ENCODE assay signal across 9 mouse cellular contexts in genomic region chr19:25334360-25334759, GRCm38 (mm10).
DNase-seq lines count a peak whose midpoint lies in the region; ATAC-seq and TF ChIP-seq lines count a peak whose summit lies in the region.
"Had no signal": no experiment of that assay in that cellular context is flagged by ENCODE, and none has a peak within 500 bp of the region (broad histone marks: within the 10 kb centered on the region; RNA-seq: fewer than 3 reads in every experiment).

No protein-coding gene starts in this region.

- H3K9ac ChIP-seq in kidney, postnatal 0 days (ENCODE audit: low read depth, low read length), result no peak overlapping the region
- H3K9ac ChIP-seq in kidney, embryonic 16.5 days (replicated peaks; ENCODE audit: low read length), result no peak overlapping the region
- H3K9ac ChIP-seq in ES-Bruce4 (ENCODE audit: low read depth, poor library complexity, severe bottlenecking), result no peak overlapping the region
- H3K9ac ChIP-seq in neural tube, embryonic 13.5 days, result no peak overlapping the region

- DNase-seq in kidney, postnatal 0 days (ENCODE audit: low spot score), result peak; percentile 74
- DNase-seq in adrenal gland, postnatal 10 days, result peak; percentile 73
- peak; percentile 46 for DNase-seq in left cerebral cortex, postnatal 10 days (ENCODE audit: extremely low spot score in 1 of 2, low spot score in 2 of 2)

- TF ChIP-seq POLR2A in ES-Bruce4 (IDR thresholded peaks at IDR 0.05; ENCODE audit: insufficient read depth, low read length), result no peak
- TF ChIP-seq POLR2A in embryonic fibroblast, embryonic 13.5 days (IDR thresholded peaks at IDR 0.05; ENCODE audit: low read depth, low read length), result no peak

- H3K4me3 ChIP-seq in kidney, postnatal 0 days (replicated peaks; ENCODE audit: low read depth, low read length), result no peak overlapping the region
- H3K4me3 ChIP-seq in kidney, embryonic 16.5 days (ENCODE audit: low read length), result no peak overlapping the region
- no peak overlapping the region for H3K4me3 ChIP-seq in ES-Bruce4 (ENCODE audit: low read depth, low read length)
- no peak overlapping the region for H3K4me3 ChIP-seq in embryonic fibroblast, embryonic 13.5 days (ENCODE audit: insufficient read depth, low read length)
- H3K4me3 ChIP-seq in neural tube, embryonic 13.5 days, result no peak overlapping the region
- H3K4me3 ChIP-seq: megakaryocyte, embryonic 14.5 days had no signal

- H3K4me1 ChIP-seq in kidney, postnatal 0 days (replicated peaks; ENCODE audit: insufficient read depth, low read length), result no peaks in the 10 kb centered on the region
- H3K4me1 ChIP-seq in kidney, embryonic 16.5 days (ENCODE audit: insufficient read depth, low read length), result no peaks in the 10 kb centered on the region
- no peaks in the 10 kb centered on the region for H3K4me1 ChIP-seq in ES-Bruce4 (ENCODE audit: control insufficient read depth, insufficient read depth, low read length)
- no peaks in the 10 kb centered on the region for H3K4me1 ChIP-seq in embryonic fibroblast, embryonic 13.5 days (ENCODE audit: control insufficient read depth, insufficient read depth, low read length)
- H3K4me1 ChIP-seq in neural tube, embryonic 13.5 days (replicated peaks), result no peaks in the 10 kb centered on the region

- H3K9me3 ChIP-seq in kidney, postnatal 0 days (replicated peaks; ENCODE audit: low read length), result no peaks in the 10 kb centered on the region
- H3K9me3 ChIP-seq in kidney, embryonic 16.5 days (ENCODE audit: low read length), result no peaks in the 10 kb centered on the region
- H3K9me3 ChIP-seq in ES-Bruce4 (replicated peaks; ENCODE audit: control insufficient read depth, insufficient read depth, low read length, poor library complexity, severe bottlenecking), result no peaks in the 10 kb centered on the region
- no peaks in the 10 kb centered on the region for H3K9me3 ChIP-seq in neural tube, embryonic 13.5 days

- no peak overlapping the region for H3K27ac ChIP-seq in kidney, postnatal 0 days
- no peak overlapping the region for H3K27ac ChIP-seq in kidney, embryonic 16.5 days (ENCODE audit: low read length)
- H3K27ac ChIP-seq in ES-Bruce4 (ENCODE audit: insufficient read depth, low read length), result no peak overlapping the region
- no peak overlapping the region for H3K27ac ChIP-seq in embryonic fibroblast, embryonic 13.5 days (ENCODE audit: insufficient read depth, low read length)
- no peak overlapping the region for H3K27ac ChIP-seq in neural tube, embryonic 13.5 days (replicated peaks)

- TF ChIP-seq EP300 in ES-Bruce4 (IDR thresholded peaks at IDR 0.05; ENCODE audit: insufficient read depth, low read depth, low read length), result no peak

- WGBS in kidney, postnatal 0 days, result 65% methylated on average over 3 of the region's 3 CpGs
- 64% methylated on average over 3 of the region's 3 CpGs for WGBS in kidney, embryonic 16.5 days
- 57% methylated on average over 3 of the region's 3 CpGs for WGBS in neural tube, embryonic 13.5 days

- ATAC-seq in kidney, postnatal 0 days (replicated peaks; ENCODE audit: low FRiP score, low read depth), result no peak
- no peak for ATAC-seq in kidney, embryonic 16.5 days (ENCODE audit: low FRiP score, low TSS enrichment)
- ATAC-seq in neural tube, embryonic 13.5 days (ENCODE audit: low read depth), result peak; percentile 67; the same call in 1 of the 2 replicates
- ATAC-seq in activated CD4-positive, CD25-positive, alpha-beta regulatory T cell, adult 4 months, result no peak

- intact Hi-C loops in left cerebral cortex, postnatal 10 days (cut with DNase I), result loop anchor here (2.0 to 10.0 kb wide), 2 partner anchors 202 to 370 kb away; partner anchors contain the start of gene Cbwd1

- peak; percentile 88 for TF ChIP-seq CTCF in kidney, postnatal 0 days (IDR thresholded peaks at IDR 0.05; ENCODE audit: low read depth)
- TF ChIP-seq CTCF in ES-Bruce4 (IDR thresholded peaks at IDR 0.05; ENCODE audit: low read depth, low read length), result peak; percentile 32
- TF ChIP-seq CTCF in embryonic fibroblast, embryonic 13.5 days (IDR thresholded peaks at IDR 0.05; ENCODE audit: borderline replicate concordance, insufficient read depth, low read length), result 0 out of 2 replicates have a peak, but pooled peaks have one; percentile 19

- no peaks in the 10 kb centered on the region for H3K27me3 ChIP-seq in kidney, postnatal 0 days (ENCODE audit: insufficient read depth, low read length)
- no peaks in the 10 kb centered on the region for H3K27me3 ChIP-seq in kidney, embryonic 16.5 days (ENCODE audit: insufficient read depth, low read length)
- no peaks in the 10 kb centered on the region for H3K27me3 ChIP-seq in ES-Bruce4 (ENCODE audit: control insufficient read depth, insufficient read depth, low read length, poor library complexity, severe bottlenecking)
- no peaks in the 10 kb centered on the region for H3K27me3 ChIP-seq in neural tube, embryonic 13.5 days

- H3K4me2 ChIP-seq in kidney, postnatal 0 days (ENCODE audit: low read length), result no peak overlapping the region
- no peak overlapping the region for H3K4me2 ChIP-seq in kidney, embryonic 16.5 days (replicated peaks; ENCODE audit: low read depth, low read length)
- no peak overlapping the region for H3K4me2 ChIP-seq in neural tube, embryonic 13.5 days

- no peaks in the 10 kb centered on the region for H3K36me3 ChIP-seq in kidney, postnatal 0 days (ENCODE audit: insufficient read depth, low read length)
- no peaks in the 10 kb centered on the region for H3K36me3 ChIP-seq in kidney, embryonic 16.5 days (ENCODE audit: insufficient read depth, low read length)
- no peaks in the 10 kb centered on the region for H3K36me3 ChIP-seq in ES-Bruce4 (ENCODE audit: control insufficient read depth, insufficient read depth, low read length, poor library complexity, severe bottlenecking)
- H3K36me3 ChIP-seq in neural tube, embryonic 13.5 days, result no peaks in the 10 kb centered on the region

Comparison
In these comparisons a context has a peak if more than half of its experiments do, and no peak if none do; other contexts are left out.
1. CTCF ChIP-seq: peak in every context shown above with its lines; median percentile 88 in kidney, postnatal 0 days; 32 in ES-Bruce4; 19 in embryonic fibroblast, embryonic 13.5 days.